Mouse (Mus musculus) neural tube, embryonic 14.5 days (tissue): Measurements from ENCODE around the gene a. TPM values are rescaled to one million over a fixed set of nuclear protein-coding genes. Genes with fewer than 3 reads are reported as not detected.

Source experiments
- ATAC-seq: fragments of 200-750 bp; cut with Nextera tagmentation; 2 replicates; pipeline ENCODE4 v1.8.0; 2017; ENCODE audit warnings: low read depth, mild to moderate bottlenecking, moderate TSS enrichment, moderate library complexity
- H3K27ac ChIP-seq: fragments of 300-500 bp; sonication (generic); 2 replicates; pipeline ENCODE4 v1.5.1; 2014; ENCODE audit warnings: low read depth, mild to moderate bottlenecking, control low read depth, low read length, moderate library complexity, mixed read lengths
- H3K27me3 ChIP-seq: fragments of 300-500 bp; sonication (generic); 2 replicates; pipeline ENCODE4 v1.6.1; 2014; ENCODE audit warnings: low read length; ENCODE audit not compliant: control insufficient read depth, insufficient read depth
- H3K36me3 ChIP-seq: fragments of 300-500 bp; sonication (generic); 2 replicates; pipeline ENCODE4 v1.6.1; 2014; ENCODE audit warnings: low read length, mixed read lengths; ENCODE audit not compliant: control insufficient read depth, insufficient read depth
- H3K4me1 ChIP-seq: fragments of 300-500 bp; sonication (generic); 2 replicates; pipeline ENCODE4 v1.6.1; 2014; ENCODE audit warnings: low read length; ENCODE audit not compliant: control insufficient read depth, insufficient read depth
- H3K4me2 ChIP-seq: fragments of 300-500 bp; sonication (generic); 2 replicates; pipeline ENCODE4 v1.6.1; 2014; ENCODE audit warnings: mild to moderate bottlenecking, low read depth, low read length, control low read depth
- H3K4me3 ChIP-seq: fragments of 300-500 bp; sonication (generic); 2 replicates; pipeline ENCODE4 v1.5.1; 2014; ENCODE audit warnings: low read depth, low read length, control low read depth, mixed read lengths
- H3K9ac ChIP-seq: fragments of 300-500 bp; sonication (generic); replicated peaks from 2 replicates; pipeline ENCODE4 v1.6.1; 2014; ENCODE audit warnings: low read depth, mild to moderate bottlenecking, control low read depth, low read length, mixed read lengths
- H3K9me3 ChIP-seq: fragments of 300-500 bp; sonication (generic); 2 replicates; pipeline ENCODE4 v1.6.1; 2016; ENCODE audit warnings: low read length; ENCODE audit not compliant: control insufficient read depth
- WGBS: fragments of 180-500 bp; shearing (Covaris S2); extraction: QIAGEN DNeasy Blood & Tissue Kit; methylation state at CpG from one replicate; pipeline ENCODE4 v1.1.7; 2014; 5-methylcytosine and 5-hydroxymethylcytosine counted together
- polyA plus RNA-seq: library from polyadenylated mRNA; unstranded; fragments of >200 nt; fragmentation: Nextera tagmentation; extraction: Ambion mirVana; gene quantifications from 2 replicates; pipeline ENCODE4 v1.2.1, GENCODE M21; 2014

Gene a
- polyA plus RNA-seq, 1 experiment from 2014 or later: not detected

- Histone ChIP-seq H3K27ac (no peak overlapping the region), H3K4me3 (no peak overlapping the region), H3K4me1 (no peaks in the 10 kb centered on the region), H3K9ac (no peak overlapping the region), H3K4me2 (no peak overlapping the region), H3K9me3 (no peaks in the 10 kb centered on the region), H3K36me3 (no peaks in the 10 kb centered on the region), H3K27me3 (no peaks in the 10 kb centered on the region)
- no peak for ATAC-seq
- 83% methylated on average over 3 of the region's 3 CpGs for WGBS
Observed at GRCm38 (mm10) chr2:155044542-155044941, 253.3 kb downstream of the a start.

- no peaks in the 10 kb centered on the region for H3K9me3 ChIP-seq
- no peak overlapping the region for H3K4me3 ChIP-seq
- H3K9ac ChIP-seq: no peak overlapping the region
- no peak overlapping the region for H3K4me2 ChIP-seq
- no peaks in the 10 kb centered on the region for H3K27me3 ChIP-seq
- H3K4me1 ChIP-seq: 0 out of 2 replicates have a peak, but pooled peaks cover 2% of the 10 kb centered on the region
- no peak for ATAC-seq
- no peak overlapping the region for H3K27ac ChIP-seq
- 74% methylated on average over 3 of the region's 3 CpGs for WGBS
- H3K36me3 ChIP-seq: no peaks in the 10 kb centered on the region
Observed at GRCm38 (mm10) chr2:155045075-155045474, 253.9 kb downstream of the a start.

DNA sequence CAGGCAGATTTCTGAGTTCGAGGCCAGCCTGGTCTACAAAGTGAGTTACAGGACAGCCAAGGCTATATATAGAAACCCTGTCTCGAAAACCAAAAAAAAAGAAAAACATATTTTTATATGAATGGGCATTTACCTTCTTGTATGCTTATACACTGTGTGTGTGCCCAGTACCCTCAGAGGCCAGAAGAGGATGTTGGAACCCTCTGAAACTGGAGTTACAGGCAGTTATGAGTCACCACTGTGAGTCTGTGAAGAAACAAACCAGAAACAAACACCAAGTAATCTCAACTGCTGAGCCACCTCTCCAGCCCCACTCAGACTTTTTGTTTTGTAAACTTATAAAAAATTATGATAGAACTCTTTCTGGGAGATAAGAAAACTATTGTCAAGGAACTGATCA lies 255.6 kb downstream of the a start:
- 92% methylated on average over 2 of the region's 2 CpGs for WGBS
- no peak overlapping the region for H3K27ac ChIP-seq
- ATAC-seq: no peak
- no peak overlapping the region for H3K4me3 ChIP-seq
- no peak overlapping the region for H3K4me2 ChIP-seq
- no peak overlapping the region for H3K9ac ChIP-seq
- no peaks in the 10 kb centered on the region for H3K36me3 ChIP-seq
- 0 out of 2 replicates have a peak, but pooled peaks cover 5% of the 10 kb centered on the region for H3K4me1 ChIP-seq
- H3K9me3 ChIP-seq: no peaks in the 10 kb centered on the region
- no peaks in the 10 kb centered on the region for H3K27me3 ChIP-seq

DNA sequence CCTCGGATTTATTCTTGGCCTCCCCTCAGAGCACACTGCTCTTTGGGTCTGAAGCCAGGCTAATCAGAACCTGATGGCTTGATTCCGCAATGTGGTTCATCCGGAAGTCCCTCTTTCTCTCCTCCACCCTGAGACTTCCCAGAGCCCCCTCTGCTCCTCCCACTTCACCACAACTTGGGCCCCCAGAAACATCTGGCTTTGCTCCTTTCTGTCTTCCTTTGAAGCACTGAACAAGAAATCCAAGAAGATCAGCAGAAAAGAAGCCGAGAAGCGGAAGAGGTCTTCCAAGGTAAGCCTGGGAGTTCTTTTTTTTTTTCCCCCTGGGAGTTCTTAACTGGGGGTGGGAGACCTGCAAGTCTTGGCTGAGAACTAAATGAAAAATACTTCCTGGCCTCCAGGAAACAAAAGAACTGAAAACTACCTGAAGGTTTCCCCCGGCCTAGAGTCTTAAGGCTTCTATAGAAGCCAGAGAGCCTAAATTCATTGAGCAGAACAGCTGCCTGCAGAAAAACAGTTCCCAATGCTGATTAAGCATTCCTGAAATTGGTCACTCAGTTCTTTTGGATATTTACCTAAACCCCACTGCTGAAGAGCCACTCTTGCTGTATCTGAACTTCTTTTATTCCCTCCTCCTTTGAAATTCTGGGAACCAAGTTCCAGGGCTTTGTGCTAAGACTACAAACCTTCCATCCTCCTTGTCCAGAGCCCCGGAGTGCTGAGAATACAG lies 256.4 kb downstream of the a start:
- WGBS: 75% methylated on average over 7 of the region's 7 CpGs
- no peak overlapping the region for H3K4me3 ChIP-seq
- H3K27me3 ChIP-seq: no peaks in the 10 kb centered on the region
- H3K9me3 ChIP-seq: no peaks in the 10 kb centered on the region
- no peak for ATAC-seq
- no peak overlapping the region for H3K27ac ChIP-seq
- 0 out of 2 replicates have a peak, but pooled peaks cover 5% of the 10 kb centered on the region for H3K4me1 ChIP-seq
- H3K4me2 ChIP-seq: no peak overlapping the region
- no peak overlapping the region for H3K9ac ChIP-seq
- H3K36me3 ChIP-seq: no peaks in the 10 kb centered on the region

- no peaks in the 10 kb centered on the region for H3K27me3 ChIP-seq
Observed at GRCm38 (mm10) chr2:155050108-155050503, 258.9 kb downstream of the a start.

GRCm38 (mm10) chr2:155050504-155051236 lies 259.5 kb downstream of the a start:
- ATAC-seq: peak; percentile 96
- H3K36me3 ChIP-seq: no peaks in the 10 kb centered on the region
- 0% methylated on average over 45 of the region's 45 CpGs for WGBS

More at GRCm38 (mm10) chr2:155050108-155050503, 258.9 kb downstream of the a start:
- no peaks in the 10 kb centered on the region for H3K36me3 ChIP-seq
- H3K27ac ChIP-seq: peak overlapping the region; percentile 85
- peak overlapping the region; percentile 63 for H3K4me2 ChIP-seq
- H3K9me3 ChIP-seq: no peaks in the 10 kb centered on the region
- H3K4me3 ChIP-seq: peak overlapping the region; percentile 41
- 0 out of 2 replicates have a peak, but pooled peaks cover 5% of the 10 kb centered on the region for H3K4me1 ChIP-seq
- WGBS: 25% methylated on average over 5 of the region's 5 CpGs
- H3K9ac ChIP-seq: peak overlapping the region; percentile 69
- ATAC-seq: no peak; the same call in 1 of the 2 replicates

DNA sequence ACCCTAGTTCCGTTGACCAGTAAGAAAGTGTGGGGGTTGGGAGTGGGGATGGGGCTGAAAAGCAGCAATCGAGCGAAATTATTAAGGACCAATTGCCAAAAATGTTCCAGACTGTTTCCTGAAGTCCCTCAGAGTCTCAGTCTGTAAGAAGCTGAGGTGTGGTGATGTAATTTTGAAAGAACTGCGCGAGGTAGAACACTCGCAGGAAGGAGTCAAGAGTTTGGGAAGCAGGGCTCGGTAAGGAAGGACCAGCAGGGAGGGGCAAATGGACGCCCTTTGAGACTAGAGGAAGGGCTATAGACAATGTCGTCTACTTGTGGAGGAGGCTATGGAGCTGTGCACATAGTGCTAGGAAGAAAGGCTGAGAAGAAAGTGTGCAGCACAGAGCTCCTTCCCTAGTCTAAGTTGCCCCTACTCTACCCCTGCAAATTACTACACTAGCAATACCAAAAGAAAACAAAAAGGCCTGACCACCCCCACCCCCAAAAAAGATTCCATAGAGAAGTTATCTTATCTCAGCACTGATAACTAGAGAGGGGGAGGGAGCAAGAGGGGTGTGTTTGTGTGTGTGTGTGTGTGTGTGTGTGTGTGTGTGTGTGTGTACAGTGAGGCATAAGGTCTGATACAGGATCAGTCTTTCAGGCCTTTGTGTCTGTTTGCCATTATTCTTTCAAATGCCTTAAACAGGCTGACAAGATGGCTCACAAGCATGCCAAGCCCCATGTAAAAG lies 260.6 kb downstream of the a start:
- Histone ChIP-seq H3K9me3 (no peaks in the 10 kb centered on the region), H3K4me3 (no peak overlapping the region), H3K4me1 (0 out of 2 replicates have a peak, but pooled peaks cover 5% of the 10 kb centered on the region), H3K27me3 (no peaks in the 10 kb centered on the region), H3K27ac (no peak overlapping the region; the same call in 1 of the 2 replicates), H3K9ac (no peak overlapping the region; the same call in 1 of the 2 replicates), H3K36me3 (no peaks in the 10 kb centered on the region), H3K4me2 (peak overlapping the region; percentile 63)
- WGBS: 32% methylated on average over 9 of the region's 9 CpGs
- no peak for ATAC-seq

More at GRCm38 (mm10) chr2:155050504-155051236, 259.5 kb downstream of the a start:
- Histone ChIP-seq H3K4me1 (0 out of 2 replicates have a peak, but pooled peaks cover 5% of the 10 kb centered on the region), H3K4me3 (peak overlapping the region; percentile 41), H3K9me3 (no peaks in the 10 kb centered on the region), H3K9ac (peak overlapping the region; percentile 69), H3K27me3 (no peaks in the 10 kb centered on the region), H3K27ac (peak overlapping the region; percentile 85), H3K4me2 (peak overlapping the region; percentile 63)

DNA sequence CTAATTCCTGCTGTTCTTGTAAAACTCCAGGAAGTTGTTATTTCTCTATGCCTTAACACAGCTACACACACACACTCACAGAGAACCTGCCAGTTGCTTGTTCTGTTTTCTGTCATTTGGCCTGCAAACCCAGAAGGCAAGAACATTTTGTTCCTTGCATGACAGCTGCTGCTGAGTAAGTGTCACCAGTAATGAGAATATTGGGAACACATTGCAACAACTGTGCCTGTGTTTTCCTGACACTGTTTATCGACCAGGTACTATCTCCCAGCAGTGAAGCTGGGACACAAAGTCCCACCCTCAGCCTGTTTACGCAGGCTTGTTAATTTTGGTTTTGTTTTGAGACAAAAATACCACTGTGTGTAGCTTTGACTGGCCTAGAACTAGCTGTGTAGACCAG lies 261.5 kb downstream of the a start:
- H3K27ac ChIP-seq: no peak overlapping the region
- H3K36me3 ChIP-seq: no peaks in the 10 kb centered on the region
- 86% methylated on average over 2 of the region's 2 CpGs for WGBS
- H3K9me3 ChIP-seq: no peaks in the 10 kb centered on the region
- no peak for ATAC-seq
- H3K27me3 ChIP-seq: no peaks in the 10 kb centered on the region
- no peak overlapping the region for H3K4me2 ChIP-seq
- H3K9ac ChIP-seq: no peak overlapping the region
- 0 out of 2 replicates have a peak, but pooled peaks cover 5% of the 10 kb centered on the region for H3K4me1 ChIP-seq
- H3K4me3 ChIP-seq: no peak overlapping the region
